Mouse (Mus musculus) left cerebral cortex, postnatal 4 days (tissue): ENCODE results near the gene Slc38a4. TPM values are rescaled to one million over a fixed set of nuclear protein-coding genes. Genes with fewer than 3 reads are reported as not detected.

ENCODE experiments used
- DNase-seq: peaks from one replicate; pipeline ENCODE4 v3.0.0-alpha.2; 2022
- intact Hi-C: fragments of 180-260 bp; cut with DNase I; formaldehyde crosslinking; loops from one replicate; pipeline ENCODE4 v1.15.1; 2025
- total RNA-seq, 2 experiments: library from RNA; stranded (reverse); gene quantifications; 2 replicates each; pipeline ENCODE4 v1.2.3; 2021

The Slc38a4 gene
- total RNA-seq, 2 experiments from 2014 or later, result 2.8 to 3.1 TPM

GRCm38 (mm10) chr15:96972706-96973274, 83.0 kb downstream of the Slc38a4 start:
- DNase-seq, result no peak
- intact Hi-C loops, result no loop called here

GRCm38 (mm10) chr15:96971906-96972305, 83.8 kb downstream of the Slc38a4 start:
- intact Hi-C loops, result no loop called here
- DNase-seq, result no peak

- no peak for DNase-seq
- intact Hi-C loops, result loop anchor here (10.0 kb wide), 1 partner anchor 165 kb away; no protein-coding TSS in a partner anchor
These were observed 86.0 kb downstream of the Slc38a4 start for GRCm38 (mm10) chr15:96969792-96970191.

- no peak for DNase-seq
- intact Hi-C loops, result loop anchor here (10.0 kb wide), 1 partner anchor 166 kb away; no protein-coding TSS in a partner anchor
These were observed 87.0 kb downstream of the Slc38a4 start for GRCm38 (mm10) chr15:96968741-96969140.

GRCm38 (mm10) chr15:96966326-96966725, 89.4 kb downstream of the Slc38a4 start:
- DNase-seq, result no peak
- intact Hi-C loops, result loop anchor here (10.0 kb wide), 1 partner anchor 168 kb away; no protein-coding TSS in a partner anchor

GRCm38 (mm10) chr15:96963735-96964134, 92.0 kb downstream of the Slc38a4 start:
- DNase-seq, result no peak
- intact Hi-C loops, result loop anchor here (10.0 kb wide), 1 partner anchor 171 kb away; no protein-coding TSS in a partner anchor

- DNase-seq, result no peak
- intact Hi-C loops, result loop anchor here (10.0 kb wide), 1 partner anchor 171 kb away; no protein-coding TSS in a partner anchor
These were observed 92.4 kb downstream of the Slc38a4 start for GRCm38 (mm10) chr15:96963318-96963717.

GRCm38 (mm10) chr15:96960343-96960742, 95.4 kb downstream of the Slc38a4 start:
- no peak for DNase-seq
- intact Hi-C loops, result loop anchor here (10.0 kb wide), 1 partner anchor 174 kb away; no protein-coding TSS in a partner anchor

- intact Hi-C loops, result loop anchor here (10.0 kb wide), 1 partner anchor 414 kb away; no protein-coding TSS in a partner anchor
These were observed 96.5 kb downstream of the Slc38a4 start for GRCm38 (mm10) chr15:96959247-96959646.

GRCm38 (mm10) chr15:96956699-96957098, 99.1 kb downstream of the Slc38a4 start:
- intact Hi-C loops, result loop anchor here (10.0 kb wide), 1 partner anchor 412 kb away; no protein-coding TSS in a partner anchor

More at GRCm38 (mm10) chr15:96959247-96959646, 96.5 kb downstream of the Slc38a4 start:
- DNase-seq, result no peak

GRCm38 (mm10) chr15:96954389-96954788, 101.4 kb downstream of the Slc38a4 start:
- intact Hi-C loops, result loop anchor here (10.0 kb wide), 1 partner anchor 410 kb away; no protein-coding TSS in a partner anchor
- no peak for DNase-seq

More at GRCm38 (mm10) chr15:96956699-96957098, 99.1 kb downstream of the Slc38a4 start:
- no peak for DNase-seq

GRCm38 (mm10) chr15:96953938-96954238, 101.9 kb downstream of the Slc38a4 start:
- DNase-seq, result no peak
- intact Hi-C loops, result loop anchor here (10.0 kb wide), 1 partner anchor 409 kb away; no protein-coding TSS in a partner anchor

- intact Hi-C loops, result loop anchor here (10.0 kb wide), 1 partner anchor 409 kb away; no protein-coding TSS in a partner anchor
- peak; percentile 79 for DNase-seq
These were observed 102.4 kb downstream of the Slc38a4 start for GRCm38 (mm10) chr15:96953112-96953937.

- no peak for DNase-seq
- intact Hi-C loops, result loop anchor here (10.0 kb wide), 1 partner anchor 408 kb away; no protein-coding TSS in a partner anchor
These were observed 103.3 kb downstream of the Slc38a4 start for GRCm38 (mm10) chr15:96952488-96952887.

- no peak for DNase-seq
- intact Hi-C loops, result loop anchor here (10.0 kb wide), 1 partner anchor 407 kb away; no protein-coding TSS in a partner anchor
These were observed 104.0 kb downstream of the Slc38a4 start for GRCm38 (mm10) chr15:96951783-96952182.

- DNase-seq, result peak; percentile 24
- intact Hi-C loops, result no loop called here
These were observed 107.3 kb downstream of the Slc38a4 start for GRCm38 (mm10) chr15:96948471-96948870.

Other genes with a start within 250 kb of the Slc38a4 start
- gene Pced1b, start 191.2 kb upstream of the Slc38a4 start, total RNA-seq, result 1 to 10 TPM; 9.4 to 9.6 TPM
- 10 to 100 TPM; 11.1 to 13.0 TPM for gene Amigo2, start 191.3 kb upstream of the Slc38a4 start, total RNA-seq